Mouse (Mus musculus): ENCODE measurements around the gene Cnot6.

- TF ChIP-seq ZNF384 (IDR thresholded peaks at IDR 0.05; ENCODE audit: low read depth, low read length) (no peak), RCOR1 (IDR thresholded peaks at IDR 0.05; ENCODE audit: low read depth, low read length) (no peak), SMC3 (IDR thresholded peaks at IDR 0.05; ENCODE audit: low read depth, low read length) (no peak), ETS1 (IDR thresholded peaks at IDR 0.05; ENCODE audit: low read depth, low read length) (no peak), POLR2A (IDR thresholded peaks at IDR 0.05; ENCODE audit: control insufficient read depth in 1 of 2, insufficient read depth in 1 of 2, low read depth in 1 of 2, low read length in 2 of 2, poor library complexity in 1 of 2) (no peak), POLR2AphosphoS2 (IDR thresholded peaks at IDR 0.05; ENCODE audit: low read length) (no peak), MAX (IDR thresholded peaks at IDR 0.05; ENCODE audit: low read length) (no peak), TBP (IDR thresholded peaks at IDR 0.05; ENCODE audit: low read depth, low read length) (no peak), USF2 (IDR thresholded peaks at IDR 0.05; ENCODE audit: borderline replicate concordance in 1 of 2, insufficient read depth in 1 of 2, low read depth in 1 of 2, low read length in 2 of 2) (no peak), HCFC1 (IDR thresholded peaks at IDR 0.05; ENCODE audit: low read depth, low read length) (no peak), CTCF (IDR thresholded peaks at IDR 0.05 in 2 of 3, conservative IDR thresholded peaks at IDR 0.05 in 1 of 3; ENCODE audit: control insufficient read depth in 1 of 3, insufficient read depth in 1 of 3, low read depth in 2 of 3, low read length in 3 of 3, poor library complexity in 1 of 3, severe bottlenecking in 1 of 3) (no peak), ELF1 (IDR thresholded peaks at IDR 0.05; ENCODE audit: low read depth, low read length) (no peak), GATA1 (IDR thresholded peaks at IDR 0.05; ENCODE audit: low read depth, low read length) (no peak)
These were observed 31.1 kb upstream of the Cnot6 start for GRCm38 (mm10) chr11:49743634-49744033.
